Mouse (Mus musculus) MEL (cell line): ENCODE data around the gene Gnb3.

Experiments
- CTCF ChIP-seq, 3 experiments: IDR thresholded peaks in 2 of 3; conservative IDR thresholded peaks in 1 of 3; 2 replicates each; pipeline ENCODE4 v1.5.1; 2011 to 2012; ENCODE audit warnings: low read length in 3 of 3, low read depth in 2 of 3, mild to moderate bottlenecking in 2 of 3, improper control_type of control experiment in 1 of 3, inconsistent platforms in 1 of 3, mixed read lengths in 1 of 3, moderate library complexity in 1 of 3; ENCODE audit not compliant: control insufficient read depth in 1 of 3, insufficient read depth in 1 of 3, poor library complexity in 1 of 3, severe bottlenecking in 1 of 3
- EP300 ChIP-seq, 2 experiments: IDR thresholded peaks; 2 replicates each; pipeline ENCODE4 v1.6.1; 2011; ENCODE audit warnings: improper control_type of control experiment in 2 of 2, low read length in 2 of 2, low read depth in 1 of 2, mild to moderate bottlenecking in 1 of 2
- GABPA ChIP-seq: IDR thresholded peaks from 2 replicates; pipeline ENCODE4 v1.6.1; 2012; ENCODE audit warnings: low read depth, mild to moderate bottlenecking, inconsistent platforms, low read length, improper control_type of control experiment, moderate library complexity
- HCFC1 ChIP-seq: IDR thresholded peaks from 2 replicates; pipeline ENCODE4 v1.6.1; 2012; ENCODE audit warnings: low read depth, mild to moderate bottlenecking, inconsistent platforms, low read length, improper control_type of control experiment, moderate library complexity
- MAFK ChIP-seq: IDR thresholded peaks from 2 replicates; pipeline ENCODE4 v1.6.1; 2011; ENCODE audit warnings: low read depth, mild to moderate bottlenecking, low read length, improper control_type of control experiment, borderline replicate concordance
- MAX ChIP-seq: IDR thresholded peaks from 2 replicates; pipeline ENCODE4 v1.6.1; 2011; ENCODE audit warnings: low read length, improper control_type of control experiment
- MXI1 ChIP-seq: IDR thresholded peaks from 2 replicates; pipeline ENCODE4 v1.6.1; 2011; ENCODE audit warnings: mild to moderate bottlenecking, low read depth, low read length, improper control_type of control experiment
- POLR2A ChIP-seq, 2 experiments: IDR thresholded peaks; 2 replicates each; pipeline ENCODE4 v1.6.1; 2011 to 2012; ENCODE audit warnings: low read length in 2 of 2, mild to moderate bottlenecking in 2 of 2, control low read depth in 1 of 2, improper control_type of control experiment in 1 of 2, low read depth in 1 of 2, moderate library complexity in 1 of 2; ENCODE audit not compliant: control insufficient read depth in 1 of 2, insufficient read depth in 1 of 2, poor library complexity in 1 of 2
- SIN3A ChIP-seq: IDR thresholded peaks from 2 replicates; pipeline ENCODE4 v1.6.1; 2012; ENCODE audit warnings: low read length, improper control_type of control experiment, inconsistent platforms
- TBP ChIP-seq: IDR thresholded peaks from 2 replicates; pipeline ENCODE4 v1.8.0; 2011; ENCODE audit warnings: low read depth, low read length, improper control_type of control experiment
- ZC3H11A ChIP-seq: IDR thresholded peaks from 2 replicates; pipeline ENCODE4 v1.6.1; 2012; ENCODE audit warnings: low read depth, mild to moderate bottlenecking, inconsistent platforms, low read length, improper control_type of control experiment

GRCm38 (mm10) chr6:124884714-124885500 is 44.8 kb upstream of the Gnb3 start:
- no peak for TF ChIP-seq POLR2A (IDR thresholded peaks at IDR 0.05; ENCODE audit: control insufficient read depth in 1 of 2, insufficient read depth in 1 of 2, low read depth in 1 of 2, low read length in 2 of 2, poor library complexity in 1 of 2)
- no peak for TF ChIP-seq CTCF (IDR thresholded peaks at IDR 0.05 in 2 of 3, conservative IDR thresholded peaks at IDR 0.05 in 1 of 3; ENCODE audit: control insufficient read depth in 1 of 3, insufficient read depth in 1 of 3, low read depth in 2 of 3, low read length in 3 of 3, poor library complexity in 1 of 3, severe bottlenecking in 1 of 3)
- TF ChIP-seq SIN3A, result no peak
- no peak for TF ChIP-seq EP300 (IDR thresholded peaks at IDR 0.05; ENCODE audit: low read depth in 1 of 2, low read length in 2 of 2)
- no peak for TF ChIP-seq ZC3H11A
- no peak for TF ChIP-seq GABPA
- TF ChIP-seq MXI1, result no peak
- no peak for TF ChIP-seq MAFK
- no peak for TF ChIP-seq TBP
- no peak for TF ChIP-seq MAX
- no peak for TF ChIP-seq HCFC1
